Mouse (Mus musculus) lung, postnatal 36 days (tissue): ENCODE data around the gene Mansc1.
A peak's percentile ranks its signal among the peaks of the same experiment; 100 is the strongest.

ENCODE experiments used
- DNase-seq: peaks from one replicate; pipeline ENCODE4 v3.0.0; 2022; ENCODE audit warnings: mixed read lengths

The Mansc1 gene

DNA sequence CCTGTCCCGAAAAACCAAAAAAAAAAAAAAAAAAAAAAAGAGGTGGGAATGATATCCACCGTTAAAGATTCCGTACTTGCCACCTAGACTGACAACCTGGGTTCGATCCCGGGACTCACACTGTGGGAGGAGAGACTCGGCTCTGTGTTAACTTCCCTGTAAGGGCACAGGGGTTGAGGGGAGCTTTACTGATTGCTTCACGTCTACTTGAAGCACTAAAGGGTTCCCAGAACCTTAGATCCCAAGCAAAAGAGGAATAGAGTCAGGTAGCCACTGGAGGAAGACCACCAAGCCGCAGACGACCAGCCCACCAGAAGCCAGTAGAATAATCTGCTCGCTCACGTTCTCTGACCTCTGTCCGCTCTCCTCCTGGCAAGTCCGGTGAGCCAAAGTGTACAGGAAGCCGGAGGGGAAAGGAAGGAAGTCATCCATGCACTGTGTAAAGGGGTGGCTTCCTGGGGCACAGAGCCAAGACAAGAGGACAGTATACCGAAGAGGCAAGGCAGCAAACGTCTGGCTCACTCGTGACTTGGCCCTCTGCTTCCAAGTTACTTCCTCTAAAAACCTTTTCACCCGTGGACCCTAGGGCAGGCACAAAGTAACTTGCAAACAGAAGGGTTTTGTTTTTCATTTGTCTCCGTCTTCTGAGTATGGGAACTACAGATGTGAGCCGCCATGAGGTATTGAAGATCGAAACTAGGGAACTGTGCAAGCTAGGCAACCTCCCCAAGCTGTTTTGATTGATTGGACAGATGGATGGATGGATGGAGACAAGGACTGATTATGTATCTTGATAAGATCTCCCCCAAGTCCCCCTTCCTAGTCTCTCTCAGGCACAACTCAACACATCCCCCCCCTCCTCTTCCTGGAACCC lies 37.5 kb downstream of the Mansc1 start:
- peak; percentile 87 for DNase-seq

DNA sequence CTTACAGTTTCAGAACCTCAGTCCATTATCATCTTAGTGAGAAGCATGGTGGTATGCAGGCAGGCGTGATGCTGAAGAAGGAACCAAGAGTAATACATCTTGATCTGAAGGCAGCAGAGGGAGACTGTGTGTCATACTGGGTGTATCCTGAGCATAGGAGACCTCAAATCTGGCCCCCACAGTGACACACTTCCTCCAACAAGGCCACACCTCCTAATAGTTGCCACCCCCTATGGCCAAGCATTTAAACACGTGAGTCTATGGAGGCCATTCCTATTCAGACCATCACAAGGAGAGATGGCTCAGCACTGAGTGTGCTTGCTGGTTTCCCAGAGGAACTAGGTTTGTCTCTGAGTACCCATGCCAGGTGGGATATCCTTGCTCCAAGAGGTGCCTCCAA lies 40.7 kb downstream of the Mansc1 start:
- no peak for DNase-seq

DNA sequence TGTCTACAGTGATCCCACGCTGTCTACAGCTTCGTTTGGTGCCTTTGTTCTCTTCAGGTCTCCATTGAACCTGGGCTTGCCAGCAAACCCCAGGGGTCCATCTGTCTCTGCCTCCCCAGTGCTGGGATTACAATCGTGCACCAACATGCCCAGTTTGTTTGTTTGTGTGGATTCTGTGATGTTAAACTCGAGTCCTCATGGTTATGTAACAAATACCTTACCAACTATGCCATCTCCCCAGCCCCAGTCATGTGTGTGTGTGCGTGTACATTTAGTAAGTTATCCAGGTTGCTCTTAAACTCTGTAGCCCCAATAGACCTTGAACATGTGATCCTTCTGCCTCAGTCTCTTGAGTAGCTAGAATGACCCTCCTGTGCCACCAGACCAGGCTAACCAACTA lies 46.0 kb downstream of the Mansc1 start:
- DNase-seq, result no peak

DNA sequence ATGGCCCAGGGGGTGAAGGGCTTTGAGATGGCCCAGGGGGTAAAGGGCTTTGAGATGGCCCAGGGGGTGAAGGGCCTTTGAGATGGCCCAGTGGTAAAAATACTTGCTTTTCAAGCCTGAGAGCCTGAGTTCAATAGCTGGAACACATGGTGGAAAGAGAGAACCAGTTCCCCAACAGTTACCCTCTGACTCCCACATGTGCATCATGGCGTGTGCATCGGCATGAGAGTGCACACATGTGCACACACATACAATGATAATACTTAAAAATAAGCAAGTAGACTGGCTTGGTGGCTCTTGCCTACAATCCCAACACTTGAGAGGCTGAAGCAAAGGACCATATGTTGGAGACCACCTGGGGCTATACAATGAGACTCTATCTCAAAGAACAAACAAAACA lies 47.7 kb downstream of the Mansc1 start:
- no peak for DNase-seq

DNA sequence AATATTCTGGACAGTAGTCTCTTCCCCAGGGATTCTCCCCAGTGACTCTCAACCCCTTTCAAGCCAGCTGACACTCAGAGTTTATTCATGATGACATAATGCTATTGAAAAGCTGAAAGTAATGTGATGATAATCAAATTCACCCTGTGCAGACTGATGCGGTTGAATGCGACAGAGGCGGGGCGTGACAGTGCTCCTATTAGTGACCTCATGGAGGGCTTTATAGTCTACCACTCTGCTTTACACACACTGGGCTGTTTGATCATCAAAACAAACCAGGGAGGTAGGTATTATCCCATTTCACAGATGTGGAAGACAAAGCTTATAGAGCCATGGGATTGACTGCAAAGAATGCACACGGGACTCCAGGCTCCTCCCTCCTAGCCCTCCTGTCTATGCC lies 50.2 kb downstream of the Mansc1 start:
- no peak for DNase-seq

DNA sequence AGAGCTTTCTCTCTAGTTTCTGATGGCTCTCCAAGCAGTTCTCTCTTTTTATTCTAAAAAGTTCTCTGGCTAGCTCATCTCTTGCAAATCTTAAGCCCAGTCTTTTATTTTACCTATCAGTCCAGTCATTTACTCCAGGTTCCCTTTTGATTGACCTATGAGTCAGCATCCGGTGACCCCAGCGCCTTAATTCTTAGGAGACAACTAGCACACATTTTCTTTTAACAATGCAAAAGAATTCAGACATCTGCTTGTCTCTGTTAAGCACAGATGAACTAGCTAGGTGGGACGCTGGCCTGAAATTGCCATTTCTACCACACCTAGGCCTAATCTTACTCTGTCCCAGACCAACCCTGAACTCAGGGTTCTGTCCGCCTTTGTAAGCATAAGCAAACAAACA lies 52.8 kb downstream of the Mansc1 start:
- no peak for DNase-seq

DNA sequence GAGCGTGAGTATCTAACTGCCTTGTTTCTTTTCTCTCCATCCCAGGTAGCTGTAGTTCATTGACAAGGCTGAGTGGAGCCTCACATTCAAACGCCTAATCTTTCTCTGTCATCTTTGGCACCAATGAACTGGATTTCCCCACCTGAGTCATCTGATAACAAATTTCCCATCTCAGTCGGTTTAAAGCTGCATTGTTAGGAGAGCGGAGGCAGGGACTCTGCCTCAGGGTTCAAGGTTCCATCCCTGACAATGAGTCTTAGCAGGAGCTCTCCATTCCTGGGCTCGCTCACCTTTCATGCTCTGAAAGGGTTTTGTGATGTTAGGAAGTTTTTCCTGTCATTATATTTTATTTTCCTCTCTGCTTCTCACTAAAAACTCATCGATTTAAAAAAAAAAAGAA lies 54.2 kb downstream of the Mansc1 start:
- no peak for DNase-seq

DNA sequence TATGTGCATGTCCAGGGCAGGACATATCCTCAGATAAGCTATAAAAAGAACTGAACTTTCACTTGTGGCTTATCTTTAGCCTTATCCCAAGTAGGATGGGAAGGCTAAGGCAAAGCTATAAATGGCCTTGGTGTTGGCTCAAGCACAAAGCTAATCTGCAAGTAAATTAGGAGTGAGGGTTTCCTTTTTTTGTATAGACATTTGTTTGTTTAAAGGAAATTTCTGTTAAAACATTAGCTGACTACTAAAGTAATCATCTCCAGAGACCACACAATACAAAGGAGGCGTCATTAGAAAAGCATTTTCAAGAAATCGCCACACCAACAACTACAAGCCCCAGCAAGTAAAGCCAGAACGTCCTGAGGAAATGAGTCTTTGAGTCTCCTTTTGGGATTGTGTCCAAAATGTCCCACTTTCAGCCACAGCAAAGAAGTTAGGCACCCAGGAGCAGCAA lies 57.0 kb downstream of the Mansc1 start:
- DNase-seq, result peak; percentile 72

DNA sequence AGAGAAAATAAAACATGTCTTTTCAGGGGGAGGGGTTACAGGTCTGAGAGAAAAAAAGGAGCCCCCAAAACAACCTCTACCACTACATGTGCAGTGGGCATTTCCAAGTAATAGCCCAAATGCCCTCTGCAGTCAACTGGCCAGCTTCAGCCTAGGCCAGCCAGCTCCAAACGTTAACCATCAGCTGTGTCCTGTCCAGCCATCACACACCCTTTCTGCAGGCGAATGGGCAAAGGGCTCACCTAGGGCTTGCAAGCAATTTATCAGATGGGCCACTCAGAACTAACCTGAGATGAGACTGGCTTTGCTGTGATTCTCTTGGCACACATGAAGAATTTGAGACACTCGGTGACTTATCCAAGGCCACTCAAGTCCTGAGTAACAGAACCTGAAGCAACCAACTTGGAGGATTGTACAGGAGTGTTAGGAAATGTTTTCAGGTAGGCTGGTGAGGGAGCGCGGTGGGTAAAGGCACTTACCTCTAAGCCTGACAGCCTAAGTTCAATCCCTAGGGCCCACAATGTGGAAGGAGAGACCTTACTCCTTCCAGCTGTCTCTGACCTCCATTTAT lies 64.2 kb downstream of the Mansc1 start:
- no peak for DNase-seq

DNA sequence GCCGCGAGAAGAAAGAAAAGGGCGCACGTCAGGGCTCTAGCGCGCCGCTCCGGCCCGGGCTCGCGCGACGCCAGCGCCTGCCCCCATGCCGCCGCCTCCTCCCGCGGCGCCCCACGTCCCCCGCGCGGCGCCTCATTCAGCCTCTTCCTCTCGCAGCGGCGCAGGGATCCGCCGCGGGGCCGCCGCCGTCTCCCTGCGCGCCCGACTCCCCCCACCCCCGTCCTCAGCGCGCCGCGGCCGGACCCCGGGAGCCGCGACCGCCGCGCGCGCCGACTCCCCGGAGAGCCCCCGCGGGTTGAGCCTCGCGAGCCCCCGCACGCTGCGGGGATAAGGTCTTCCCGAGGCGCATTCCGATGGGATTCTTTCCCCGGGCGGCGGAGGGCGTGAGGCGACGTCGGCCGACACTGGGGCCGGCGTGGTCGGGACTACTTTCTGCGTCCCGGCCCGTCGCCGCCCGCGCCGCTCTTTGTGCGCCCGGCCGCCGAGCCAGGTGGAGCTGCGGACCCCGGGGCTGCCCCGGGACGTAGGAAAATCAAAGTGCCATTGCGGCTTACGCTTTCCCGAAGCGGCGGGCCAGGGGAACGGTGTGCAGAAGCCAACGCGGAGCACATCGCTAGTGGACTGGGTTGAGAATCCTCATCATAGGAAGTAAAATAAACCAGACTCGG lies 65.3 kb downstream of the Mansc1 start, which contains the start of gene Lrp6:
Lrp6 (minus strand) TSS at position 148 of the 668 bp plus-strand sequence.
- DNase-seq, result peak; percentile 84

DNA sequence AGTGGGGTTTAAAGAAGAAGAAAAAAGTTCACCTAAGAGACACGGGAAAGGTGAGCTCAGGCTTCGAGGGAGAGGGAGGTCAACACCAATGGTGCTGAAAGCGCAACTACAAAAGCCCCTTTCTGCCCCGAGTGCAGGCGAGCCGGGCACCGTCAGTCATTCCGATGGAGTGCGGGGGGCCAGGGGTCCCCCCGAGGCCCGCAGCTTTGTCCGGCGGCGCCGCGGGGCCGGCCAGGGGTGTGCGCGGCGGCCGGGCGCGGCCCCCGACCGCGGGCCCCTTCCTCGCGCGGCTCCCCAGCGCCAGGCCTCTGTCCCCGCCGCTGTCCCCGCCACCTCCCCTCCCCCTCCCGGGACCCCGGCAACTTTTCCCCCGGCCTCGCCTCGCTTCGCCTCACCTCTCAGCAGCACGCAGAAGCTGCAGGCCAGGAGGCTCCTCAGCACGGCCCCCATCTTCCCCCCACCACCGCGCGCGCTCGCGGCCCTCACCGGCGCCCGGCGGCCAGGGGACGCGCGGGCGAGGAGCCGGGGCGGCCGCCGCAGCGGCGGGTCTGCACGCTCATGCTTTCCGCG lies 66.0 kb downstream of the Mansc1 start:
- no peak for DNase-seq

DNA sequence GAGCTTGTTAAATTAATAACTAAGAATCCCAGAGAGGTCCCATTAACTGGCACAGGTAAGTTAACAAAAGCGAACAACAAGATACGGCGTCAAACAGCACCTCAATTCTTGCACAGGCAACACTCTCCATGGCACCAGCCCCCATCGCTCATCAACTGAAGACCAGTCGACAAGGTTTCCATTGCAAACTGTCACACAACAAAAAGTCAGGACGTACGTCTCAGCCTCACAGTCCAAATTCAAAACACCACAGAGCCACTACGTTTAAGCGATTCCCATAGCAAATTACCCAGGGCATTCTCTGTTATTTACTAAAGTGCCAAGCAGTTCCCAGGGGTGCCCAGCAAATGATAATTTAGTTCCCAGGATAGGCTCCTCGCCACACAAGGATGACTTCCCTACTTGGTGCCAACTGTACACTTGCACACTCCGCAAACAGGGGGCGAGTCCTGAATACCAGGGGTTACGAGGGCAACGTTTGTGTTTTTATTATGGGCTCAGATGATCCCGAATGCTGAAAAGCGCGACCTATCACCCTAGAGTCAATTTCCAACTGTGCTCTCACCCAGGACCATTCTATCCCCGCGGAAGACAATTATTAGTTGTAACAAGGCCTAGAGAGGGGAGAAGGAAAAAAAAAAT lies 66.6 kb downstream of the Mansc1 start:
- DNase-seq, result no peak

DNA sequence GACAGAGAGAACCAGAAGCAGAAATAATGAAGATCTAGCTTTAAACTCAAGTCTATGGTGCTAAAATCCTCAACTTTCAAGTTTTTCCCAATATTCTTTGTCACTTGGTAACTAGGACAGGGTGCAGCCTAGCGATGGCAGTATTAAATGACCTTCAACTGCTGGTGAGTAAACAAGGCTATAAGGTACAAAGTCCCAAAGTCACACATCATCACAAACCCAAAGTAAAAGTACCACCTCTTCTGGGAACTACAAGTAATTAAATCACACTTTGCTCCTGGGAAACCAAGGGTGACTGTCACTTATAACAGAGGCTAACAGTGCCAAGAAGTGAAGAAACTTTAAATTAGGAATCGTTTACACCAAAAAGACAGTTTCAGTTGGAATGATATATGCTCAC lies 67.7 kb downstream of the Mansc1 start:
- DNase-seq, result no peak

DNA sequence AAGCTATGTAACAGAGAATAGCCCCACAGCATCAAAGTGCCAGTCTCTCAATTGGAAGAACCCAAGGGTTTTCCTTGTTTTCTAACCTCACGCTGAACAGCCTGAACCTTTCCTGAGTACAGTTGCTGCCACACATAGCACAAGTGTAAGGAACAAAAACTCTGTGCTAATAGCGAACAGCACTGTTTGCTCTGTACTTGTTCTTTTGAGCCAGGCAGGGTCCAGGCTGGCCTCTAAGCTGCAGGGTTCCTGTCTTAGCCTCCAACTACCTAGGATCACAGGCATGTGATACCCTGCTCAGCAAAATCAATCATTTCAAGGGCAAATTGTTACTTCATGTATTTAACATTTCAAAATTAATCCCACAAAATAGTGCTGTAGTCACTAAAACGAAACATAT lies 72.7 kb downstream of the Mansc1 start:
- DNase-seq, result no peak
